Mouse (Mus musculus) adrenal gland, postnatal 4 days (tissue): ENCODE results near the gene Stard13. TPM values are rescaled to one million over a fixed set of nuclear protein-coding genes. Genes with fewer than 3 reads are reported as not detected.

ENCODE experiments used
- DNase-seq, 2 experiments: peaks; one replicate each; pipeline ENCODE4 v3.0.0; 2021 to 2022; ENCODE audit warnings: low spot score in 2 of 2, mixed read lengths in 2 of 2
- long read RNA-seq, 2 experiments: library from polyadenylated mRNA; stranded (forward); transcript quantifications; one replicate each; pipeline ENCODE4 v2.0.0; 2021
- total RNA-seq, 2 experiments: library from RNA; stranded (reverse); gene quantifications; 2 replicates each; pipeline ENCODE4 v1.2.3; 2021

Gene Stard13
- 10 to 100 TPM; 22.6 to 26.6 TPM for total RNA-seq
- long read RNA-seq, experiment 1, partial matches to known transcripts: 0 of 2 reads
- long read RNA-seq, experiment 1, other reads (novel, unspliced or antisense): 2 of 2 reads
- long read RNA-seq, experiment 2, partial matches to known transcripts: 1 of 3 reads
- long read RNA-seq, experiment 2, other reads (novel, unspliced or antisense): 2 of 3 reads

GRCm38 (mm10) chr5:151233400-151234031, at the start of gene Stard13:
Gene Stard13, minus strand, starts transcription at chr5:151233836.
- DNase-seq: peak; percentile 4 to 9

GRCm38 (mm10) chr5:151279531-151279930, 45.9 kb upstream of the Stard13 start:
- DNase-seq: no peak

GRCm38 (mm10) chr5:151277927-151278326, 44.3 kb upstream of the Stard13 start:
- DNase-seq: no peak

DNA sequence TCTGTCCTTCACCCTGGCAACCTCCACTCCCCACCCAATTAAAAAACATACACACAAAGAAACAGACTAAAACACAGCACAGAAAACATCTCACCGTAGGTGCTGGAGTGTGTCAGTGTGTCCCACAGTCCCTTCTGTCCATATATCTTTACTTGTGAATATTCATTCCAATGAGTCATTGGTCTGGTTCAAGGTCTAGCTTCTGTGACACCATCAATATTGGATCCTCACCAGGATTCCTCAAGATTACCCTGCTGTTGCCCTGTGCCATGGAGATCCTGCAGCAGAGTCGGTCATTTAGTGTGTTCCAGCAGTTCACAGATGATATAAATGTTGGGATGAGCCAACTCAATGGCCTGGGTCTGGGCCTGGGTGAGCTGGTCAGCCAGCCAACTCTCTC, 42.4 kb upstream of the Stard13 start:
- DNase-seq: no peak

DNA sequence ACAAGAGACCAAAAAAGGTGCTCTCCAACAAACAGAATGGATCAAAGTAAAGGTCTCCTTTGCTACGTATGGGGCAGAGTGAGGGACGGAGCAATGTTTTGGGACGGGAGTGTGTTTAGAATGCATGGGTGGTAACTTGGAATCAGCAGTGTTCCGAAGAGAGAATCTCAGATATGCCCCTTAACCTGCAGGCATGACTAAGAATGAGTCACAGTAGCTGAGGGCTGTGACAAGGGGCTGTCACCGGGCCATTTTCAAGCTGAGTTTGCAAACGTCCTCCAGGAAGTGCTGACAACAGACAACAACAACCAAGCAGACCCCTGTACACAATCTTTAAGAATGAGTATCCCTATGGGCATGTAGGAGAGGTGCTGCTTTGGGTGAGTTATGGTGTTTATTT, 40.6 kb upstream of the Stard13 start:
- DNase-seq: no peak

DNA sequence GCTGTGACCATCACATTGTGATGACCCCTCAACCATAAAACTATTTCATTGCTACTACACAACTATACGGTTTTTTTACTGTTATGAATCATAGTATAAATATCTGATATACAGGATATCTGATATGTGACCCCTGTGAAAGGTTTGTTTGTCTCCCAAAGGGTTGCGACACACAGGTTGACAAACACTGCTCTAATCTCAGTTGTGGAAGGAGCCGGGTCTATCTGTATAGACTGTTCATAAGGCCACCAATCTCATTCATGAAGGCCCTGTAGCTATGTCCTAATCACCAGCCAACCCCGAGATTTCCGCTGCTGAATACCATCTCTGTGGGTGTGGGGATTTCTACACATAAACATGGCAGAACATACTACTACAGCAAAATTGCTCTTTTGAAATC, 37.2 kb upstream of the Stard13 start:
- no peak for DNase-seq

GRCm38 (mm10) chr5:151266896-151267634, 33.4 kb upstream of the Stard13 start:
- no peak for DNase-seq

DNA sequence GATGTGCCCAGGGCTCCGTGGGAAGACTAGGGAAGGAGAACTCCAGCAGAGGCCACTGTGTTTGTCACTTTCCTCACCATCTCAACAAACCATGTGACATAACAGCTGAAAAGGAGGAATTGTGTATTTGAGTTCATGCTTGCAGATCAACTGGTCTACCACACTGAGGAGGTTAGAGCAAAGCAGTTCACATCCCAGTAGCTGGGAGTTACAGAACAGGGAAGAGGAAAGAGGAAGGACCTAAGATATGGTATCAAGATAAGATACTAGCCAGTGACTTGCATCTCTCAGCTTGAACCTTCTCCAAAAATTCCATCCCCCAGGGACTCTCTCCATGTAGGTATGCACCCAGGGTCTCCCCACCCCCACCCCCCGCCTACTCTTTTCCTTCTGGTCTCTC, 27.9 kb upstream of the Stard13 start:
- DNase-seq: no peak

DNA sequence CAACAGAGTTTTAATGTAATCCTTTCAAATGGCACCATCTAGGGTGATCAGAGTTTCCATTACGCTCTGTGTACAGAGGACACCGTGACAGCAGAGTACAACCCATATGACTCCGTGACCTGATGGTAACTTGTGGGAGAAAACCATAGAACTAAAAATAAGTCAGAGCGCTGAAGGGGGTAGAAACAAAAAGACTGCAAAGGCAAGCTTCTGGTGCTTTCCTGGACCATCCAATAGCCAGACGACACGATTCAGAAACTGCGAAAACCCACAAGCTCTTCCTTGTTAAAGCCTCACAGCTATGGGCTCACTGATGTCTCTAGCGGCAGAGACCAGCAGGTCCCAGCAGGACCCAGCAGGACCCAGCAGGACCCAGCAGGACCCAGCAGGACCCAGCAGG, 18.6 kb upstream of the Stard13 start:
- DNase-seq: no peak

DNA sequence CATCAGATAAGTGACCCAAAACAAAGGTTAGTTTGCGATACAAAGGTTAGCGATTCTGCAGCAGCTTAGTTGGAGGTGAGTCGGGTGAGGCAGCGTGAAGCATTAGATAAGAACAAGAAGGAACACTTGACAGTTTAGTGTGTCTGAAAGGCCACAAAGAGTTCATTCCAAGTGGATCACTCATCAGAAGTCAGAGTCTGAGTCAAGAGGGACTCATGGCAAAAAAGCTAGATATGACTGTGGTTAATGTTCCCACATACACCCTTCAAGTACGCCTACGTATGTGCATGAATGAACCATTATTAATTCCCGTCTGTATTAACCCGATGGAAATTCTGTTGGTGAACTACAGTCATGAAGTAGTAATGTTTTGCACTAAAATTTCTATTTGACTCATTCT, 18.0 kb upstream of the Stard13 start:
- no peak for DNase-seq

- no peak for DNase-seq
Measured at GRCm38 (mm10) chr5:151248671-151249620, 15.3 kb upstream of the Stard13 start.

DNA sequence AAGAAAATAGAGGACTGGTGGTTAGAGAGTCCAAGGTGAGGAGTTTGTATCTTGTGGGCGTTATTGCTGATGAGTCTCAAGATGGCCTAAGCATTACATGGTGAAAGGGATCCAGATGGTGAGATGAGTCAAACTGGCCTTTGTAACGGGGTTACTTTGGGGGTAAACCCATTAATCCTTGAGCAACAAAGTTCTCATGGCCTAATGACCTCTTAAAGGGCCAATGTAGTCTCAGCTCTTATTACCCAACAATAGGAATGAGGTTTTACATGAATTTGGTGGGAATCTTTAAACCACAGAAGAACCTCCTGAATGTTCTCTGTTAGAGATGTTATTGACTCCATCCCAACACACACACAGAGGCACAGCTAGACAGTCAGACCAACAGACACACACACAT, 14.4 kb upstream of the Stard13 start:
- DNase-seq: no peak

DNA sequence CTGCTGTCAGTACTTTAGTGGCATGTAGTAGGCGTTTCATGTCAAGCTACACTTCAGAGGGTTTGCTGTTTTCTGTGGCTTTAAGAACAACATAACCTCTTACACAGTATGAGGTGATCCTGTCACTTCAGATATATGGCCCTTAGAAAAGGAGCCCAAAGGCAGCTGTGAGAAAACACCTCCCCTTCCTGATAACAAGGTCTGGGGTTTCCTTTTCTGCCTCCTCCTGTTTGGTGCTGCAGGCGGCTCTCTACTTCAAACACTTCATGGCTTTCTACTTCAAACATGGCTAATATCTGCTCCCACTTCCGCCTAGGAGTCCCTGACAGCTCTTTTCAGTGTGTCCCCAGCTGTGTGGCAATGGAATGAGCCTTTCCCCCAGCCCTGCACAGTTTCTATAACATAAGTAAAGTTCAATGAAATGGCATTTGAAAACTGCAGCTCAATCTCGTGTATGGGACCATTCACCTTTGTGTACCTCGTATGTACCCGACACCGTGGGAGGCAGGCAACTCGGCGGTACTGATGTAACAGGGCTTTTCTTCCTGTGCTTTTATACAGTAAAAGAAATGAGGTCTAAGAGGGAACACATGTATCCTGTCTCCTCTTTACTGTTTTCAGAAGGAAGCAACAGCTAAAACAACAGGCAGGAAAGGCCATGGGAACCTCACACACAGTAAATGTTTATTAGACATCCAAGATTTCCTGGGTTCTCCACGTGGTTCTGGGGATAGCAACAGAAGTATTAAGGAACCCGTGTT, 13.7 kb upstream of the Stard13 start:
- no peak for DNase-seq

DNA sequence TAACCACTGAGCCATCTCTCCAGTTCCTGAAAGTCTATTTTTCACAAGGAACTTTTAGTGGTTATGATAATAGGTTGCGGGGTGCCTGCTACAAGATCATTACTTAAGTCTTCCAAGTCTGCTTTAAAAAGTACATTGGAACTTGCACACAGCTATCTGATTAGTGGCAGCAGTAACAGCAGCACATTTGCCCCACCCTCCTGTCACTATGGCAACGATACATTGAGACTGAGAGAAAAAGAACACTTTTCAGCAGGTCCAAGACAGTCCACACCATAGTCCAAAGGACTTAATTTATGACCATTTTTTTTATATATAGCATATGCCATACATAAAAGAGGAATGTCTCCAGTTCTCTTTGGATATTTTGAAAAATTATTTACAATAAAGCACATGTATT, 12.7 kb upstream of the Stard13 start:
- DNase-seq: no peak

DNA sequence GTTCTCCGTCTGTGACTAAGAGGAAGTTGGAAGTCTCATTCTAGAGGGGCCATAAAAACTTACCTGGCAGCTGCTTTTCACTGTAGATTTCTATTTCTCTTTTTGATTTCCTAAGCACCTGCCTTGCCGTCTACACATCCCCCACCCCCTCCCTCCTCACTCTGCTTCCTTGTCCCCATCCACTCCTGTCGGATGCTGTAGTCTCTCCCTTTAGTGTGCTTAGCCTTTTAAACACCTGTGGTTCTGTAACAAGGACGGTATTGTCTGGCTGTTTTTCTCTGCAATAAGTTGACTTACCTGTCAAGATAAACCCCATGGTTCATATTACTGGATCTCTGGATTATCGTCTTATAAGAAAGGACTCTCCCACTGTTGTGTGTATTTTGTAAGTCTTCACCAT, 11.9 kb upstream of the Stard13 start:
- DNase-seq: no peak

GRCm38 (mm10) chr5:151238730-151239129, 5.1 kb upstream of the Stard13 start:
- DNase-seq: no peak

- DNase-seq: no peak
Measured at GRCm38 (mm10) chr5:151236411-151236810, 2.8 kb upstream of the Stard13 start.

- no peak for DNase-seq
Measured at GRCm38 (mm10) chr5:151232576-151233299, 898 bp downstream of the Stard13 start.

DNA sequence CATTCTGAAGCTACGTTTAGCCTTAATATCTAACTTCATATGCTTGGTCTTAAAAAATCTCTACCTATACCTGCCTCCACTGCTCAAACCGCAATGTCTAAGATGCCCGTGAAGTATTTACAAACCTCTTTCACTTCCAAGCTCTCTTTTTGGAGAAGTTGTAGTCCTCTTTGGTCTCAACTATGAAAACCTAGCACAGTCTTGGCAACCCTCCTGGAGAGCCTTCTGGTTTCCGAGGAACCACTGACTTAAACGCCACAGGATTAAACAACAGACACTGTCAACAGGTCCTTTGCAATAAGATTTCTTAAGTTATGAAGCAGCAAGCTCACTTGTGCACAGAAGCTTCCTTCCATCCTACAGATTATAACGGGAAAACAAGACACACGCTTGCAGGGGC, 1.8 kb downstream of the Stard13 start:
- DNase-seq: no peak

- DNase-seq: no peak
Measured at GRCm38 (mm10) chr5:151231411-151231810, 2.2 kb downstream of the Stard13 start.
